Mouse (Mus musculus) cerebellum, adult 9-10 months (tissue): ENCODE measurements at regions not wholly inside any gene's neighbourhood (a gene's known extent, or its start where the extent isn't known, plus 50 kb on each side); places are given as distances from the start of the nearest gene placed in this dataset.

Experiments used
- DNase-seq: peaks from one replicate; pipeline ENCODE4 v3.0.0; 2022

GRCm38 (mm10) chr9:63038031-63038430 is 50.3 kb upstream of the Pias1 start:
- no peak for DNase-seq
